Mouse (Mus musculus) thymus, adult 2 months (tissue): Measurements from ENCODE around the gene Tas2r123. TPM values are rescaled to one million over a fixed set of nuclear protein-coding genes. Genes with fewer than 3 reads are reported as not detected.

Source experiments
- DNase-seq: peaks from one replicate; pipeline ENCODE4 v3.0.0; 2021
- H3K27ac ChIP-seq: fragments of 200-500 bp; 2 replicates; pipeline ENCODE4 v1.5.1; 2012; ENCODE audit warnings: low read length, control low read depth; ENCODE audit not compliant: control insufficient read depth, insufficient read depth
- H3K27me3 ChIP-seq: fragments of 200-500 bp; 2 replicates; pipeline ENCODE4 v1.6.1; 2012; ENCODE audit warnings: mild to moderate bottlenecking, low read length, moderate library complexity, mixed read lengths; ENCODE audit not compliant: control insufficient read depth, insufficient read depth
- H3K36me3 ChIP-seq: fragments of 200-500 bp; 2 replicates; pipeline ENCODE4 v1.6.1; 2012; ENCODE audit warnings: mild to moderate bottlenecking, low read length, moderate library complexity; ENCODE audit not compliant: control insufficient read depth, insufficient read depth
- H3K4me1 ChIP-seq: fragments of 200-500 bp; replicated peaks from 2 replicates; pipeline ENCODE4 v1.6.1; 2012; ENCODE audit warnings: low read length; ENCODE audit not compliant: control insufficient read depth, insufficient read depth
- H3K4me3 ChIP-seq: fragments of 200-500 bp; 2 replicates; pipeline ENCODE4 v1.5.1; 2012; ENCODE audit warnings: mild to moderate bottlenecking, low read length, control low read depth, moderate library complexity; ENCODE audit not compliant: control insufficient read depth, insufficient read depth
- CTCF ChIP-seq: fragments of 200-500 bp; IDR thresholded peaks from 2 replicates; pipeline ENCODE4 v1.5.1; 2012; ENCODE audit warnings: mild to moderate bottlenecking, control low read depth, low read length, moderate library complexity, borderline replicate concordance; ENCODE audit not compliant: control insufficient read depth, poor library complexity, insufficient read depth; ENCODE audit errors: extremely low read depth
- POLR2A ChIP-seq: fragments of 200-500 bp; IDR thresholded peaks from 2 replicates; pipeline ENCODE4 v1.6.1; 2012; ENCODE audit warnings: mild to moderate bottlenecking, low read length, control low read depth, moderate library complexity; ENCODE audit not compliant: control insufficient read depth, poor library complexity, insufficient read depth; ENCODE audit errors: extremely low read depth
- WGBS: fragments of 180-500 bp; shearing (Covaris S2); methylation state at CpG from one replicate; pipeline ENCODE4 v1.1.7; 2018; 5-methylcytosine and 5-hydroxymethylcytosine counted together
- polyA plus RNA-seq: library from polyadenylated mRNA; depleted of rRNA; stranded (reverse); fragments of >200 nt; gene quantifications from 2 replicates; pipeline ENCODE4 v1.2.3, GENCODE M21; 2012; rRNA removed

Gene Tas2r123
- not detected in 2 replicates for polyA plus RNA-seq

DNA sequence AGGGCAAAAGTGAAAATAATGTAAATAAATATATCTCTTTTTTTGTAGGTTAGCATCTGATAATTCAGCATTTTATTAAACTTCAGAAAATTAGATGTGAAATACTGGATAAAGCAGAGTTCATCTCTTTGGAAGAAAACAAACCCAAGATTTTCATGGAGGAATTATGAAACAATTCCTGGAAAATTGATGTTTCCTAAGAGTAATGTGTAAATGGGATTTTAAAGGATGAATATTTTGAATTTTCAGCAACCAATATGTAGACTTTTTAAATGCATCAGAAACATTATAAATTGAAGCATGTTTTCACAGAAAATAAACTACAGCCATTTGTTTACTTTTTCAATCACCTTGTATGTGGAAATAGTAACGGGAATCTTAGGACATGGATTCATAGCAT is at the start of gene Tas2r123:
TSS of gene Tas2r123 (plus strand) at position 301 of the 400 bp plus-strand sequence.
- Histone ChIP-seq H3K27me3 (no peaks in the 10 kb centered on the region), H3K4me3 (no peak within 1 kb of the TSS), H3K36me3 (no peaks in the 10 kb centered on the region), H3K27ac (no peak within 1 kb of the TSS), H3K4me1 (no peaks in the 10 kb centered on the region)
- WGBS: 93% methylated on average over 1 of the region's 1 CpGs
- TF ChIP-seq POLR2A: no peak
- TF ChIP-seq CTCF: no peak
- DNase-seq: no peak

DNA sequence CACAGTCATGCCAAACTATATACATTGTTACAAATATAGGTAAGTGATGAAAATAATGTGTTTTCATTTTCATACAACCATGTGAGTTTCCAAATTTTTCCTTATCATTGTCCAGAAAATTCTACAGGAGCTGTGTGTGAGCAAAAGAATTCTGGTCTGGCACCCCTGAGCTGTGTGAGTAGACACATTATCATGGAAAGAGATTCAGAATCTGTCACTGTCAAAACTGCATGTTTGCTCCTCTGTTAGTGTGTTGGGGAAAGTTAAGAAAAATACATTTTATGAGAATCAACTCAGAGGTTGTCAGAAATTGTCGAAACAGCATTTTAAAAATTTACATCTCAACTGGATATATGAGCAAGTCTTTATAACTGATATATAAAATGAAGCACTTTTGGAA is 44.4 kb upstream of the Tas2r123 start, which contains the start of gene Tas2r117:
TSS of gene Tas2r117 (plus strand) at position 301 of the 400 bp plus-strand sequence.
- Histone ChIP-seq H3K27ac (no peak within 1 kb of the TSS), H3K27me3 (no peaks in the 10 kb centered on the region), H3K4me3 (no peak within 1 kb of the TSS), H3K36me3 (no peaks in the 10 kb centered on the region), H3K4me1 (no peaks in the 10 kb centered on the region)
- TF ChIP-seq POLR2A (no peak), CTCF (no peak)
- 84% methylated on average over 1 of the region's 1 CpGs for WGBS
- no peak for DNase-seq

DNA sequence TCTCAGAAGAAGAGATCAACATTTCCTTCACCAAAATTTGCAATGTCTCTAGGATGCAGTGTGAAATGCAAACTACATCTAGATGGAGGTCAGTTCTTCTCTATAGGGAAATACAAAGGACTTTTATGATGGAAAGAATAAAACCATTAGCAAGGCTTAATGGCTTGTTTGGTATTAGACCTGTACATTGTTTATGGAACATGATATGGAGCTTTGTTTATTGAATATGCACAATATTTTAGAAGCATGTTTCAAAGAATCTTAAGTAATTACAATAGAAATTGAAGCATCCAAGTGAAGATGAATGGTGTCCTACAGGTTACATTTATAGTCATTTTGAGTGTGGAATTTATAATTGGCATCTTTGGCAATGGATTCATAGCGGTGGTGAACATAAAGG is 8.2 kb downstream of the Tas2r123 start, which contains the start of gene Tas2r116:
TSS of gene Tas2r116 (plus strand) at position 301 of the 400 bp plus-strand sequence.
- WGBS: 78% methylated on average over 1 of the region's 1 CpGs
- no peak for TF ChIP-seq POLR2A
- TF ChIP-seq CTCF: no peak
- no peaks in the 10 kb centered on the region for H3K36me3 ChIP-seq
- H3K27me3 ChIP-seq: no peaks in the 10 kb centered on the region
- no peak within 1 kb of the TSS for H3K4me3 ChIP-seq
- H3K27ac ChIP-seq: no peak within 1 kb of the TSS
- DNase-seq: no peak
- no peaks in the 10 kb centered on the region for H3K4me1 ChIP-seq

DNA sequence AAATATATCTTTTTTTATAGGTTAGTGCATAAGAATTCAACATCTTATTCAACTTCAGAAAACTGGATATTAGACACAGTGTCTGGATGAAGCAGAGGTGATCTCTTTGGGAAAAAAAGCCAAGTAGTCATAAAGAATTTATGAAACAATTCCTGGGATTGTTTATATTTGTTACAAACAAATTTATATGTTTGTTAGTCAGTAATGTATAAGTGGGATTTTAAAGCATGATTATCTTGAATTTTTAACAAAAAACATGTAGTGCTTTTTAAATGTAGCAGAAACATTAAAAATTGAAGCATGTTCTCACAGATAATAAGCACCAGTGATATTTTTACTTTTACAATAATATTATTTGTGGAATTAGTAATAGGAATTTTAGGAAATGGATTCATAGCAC is 20.8 kb downstream of the Tas2r123 start, which contains the start of gene Tas2r110:
TSS of gene Tas2r110 (plus strand) at position 301 of the 400 bp plus-strand sequence.
- Histone ChIP-seq H3K4me1 (no peaks in the 10 kb centered on the region), H3K27ac (no peak within 1 kb of the TSS), H3K27me3 (no peaks in the 10 kb centered on the region), H3K36me3 (no peaks in the 10 kb centered on the region), H3K4me3 (no peak within 1 kb of the TSS)
- no peak for DNase-seq
- no peak for TF ChIP-seq POLR2A
- no peak for TF ChIP-seq CTCF

DNA sequence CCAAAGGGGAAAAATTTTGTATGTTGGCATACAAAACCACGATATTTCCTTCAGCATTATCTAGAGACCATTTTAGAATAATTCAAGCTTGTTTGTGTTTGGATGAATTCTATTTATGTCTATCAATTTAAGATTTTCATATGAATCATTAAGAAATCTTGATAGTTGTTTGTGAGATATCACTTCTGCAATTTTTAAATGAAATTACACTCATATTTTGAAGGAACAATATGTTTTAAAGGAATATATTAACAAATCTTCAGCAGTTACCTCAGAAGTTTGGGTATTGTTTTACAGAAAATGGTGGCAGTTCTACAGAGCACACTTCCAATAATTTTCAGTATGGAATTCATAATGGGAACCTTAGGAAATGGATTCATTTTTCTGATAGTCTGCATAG is 45.8 kb downstream of the Tas2r123 start, which contains the start of gene Tas2r113:
TSS of gene Tas2r113 (plus strand) at position 301 of the 400 bp plus-strand sequence.
- 75% methylated on average over 1 of the region's 1 CpGs for WGBS
- Histone ChIP-seq H3K27me3 (no peaks in the 10 kb centered on the region), H3K36me3 (no peaks in the 10 kb centered on the region), H3K4me1 (no peaks in the 10 kb centered on the region), H3K27ac (no peak within 1 kb of the TSS), H3K4me3 (no peak within 1 kb of the TSS)
- DNase-seq: no peak
- TF ChIP-seq POLR2A (no peak), CTCF (no peak)

Other genes starting within 250 kb of the Tas2r123 start
- 0.36 TPM in 1 of 2 replicates, not detected in the other for gene A630073D07Rik, start 195.6 kb upstream of the Tas2r123 start, polyA plus RNA-seq
- not detected in 2 replicates for gene Tas2r120, start 190.2 kb upstream of the Tas2r123 start, polyA plus RNA-seq
- gene Tas2r121, start 146.1 kb upstream of the Tas2r123 start, polyA plus RNA-seq: not detected in 2 replicates
- not detected in 2 replicates for gene Tas2r122, start 135.2 kb upstream of the Tas2r123 start, polyA plus RNA-seq
- not detected in 2 replicates for gene Tas2r115, start 109.1 kb upstream of the Tas2r123 start, polyA plus RNA-seq
- gene Tas2r124, start 92.4 kb upstream of the Tas2r123 start, polyA plus RNA-seq: not detected in 2 replicates
- gene Tas2r102, start 85.0 kb upstream of the Tas2r123 start, polyA plus RNA-seq: not detected in 2 replicates
- gene Tas2r136, start 69.0 kb upstream of the Tas2r123 start, polyA plus RNA-seq: not detected in 2 replicates
- gene Tas2r117, start 44.3 kb upstream of the Tas2r123 start, polyA plus RNA-seq: 0.11 TPM in 1 of 2 replicates, not detected in the other
- not detected in 2 replicates for gene Tas2r116, start 8.3 kb downstream of the Tas2r123 start, polyA plus RNA-seq
- gene Tas2r110, start 20.9 kb downstream of the Tas2r123 start, polyA plus RNA-seq: not detected in 2 replicates
- not detected in 2 replicates for gene Tas2r113, start 45.9 kb downstream of the Tas2r123 start, polyA plus RNA-seq
- not detected in 2 replicates for gene Tas2r125, start 62.5 kb downstream of the Tas2r123 start, polyA plus RNA-seq
- not detected in 2 replicates for gene Tas2r129, start 104.0 kb downstream of the Tas2r123 start, polyA plus RNA-seq
- not detected in 2 replicates for gene Tas2r131, start 110.8 kb downstream of the Tas2r123 start, polyA plus RNA-seq
- gene Tas2r109, start 133.8 kb downstream of the Tas2r123 start, polyA plus RNA-seq: not detected in 2 replicates
- gene Tas2r103, start 190.0 kb downstream of the Tas2r123 start, polyA plus RNA-seq: not detected in 2 replicates
- not detected in 2 replicates for gene Tas2r140, start 208.7 kb downstream of the Tas2r123 start, polyA plus RNA-seq